Mouse (Mus musculus): Measurements from ENCODE around the gene Chchd6. TPM values are rescaled to one million over a fixed set of nuclear protein-coding genes. Genes with fewer than 3 reads are reported as not detected.

The Chchd6 gene
- polyA plus RNA-seq, 1 experiment from 2014 or later, result 91.3 TPM

- Histone ChIP-seq H3K4me1 (peaks cover 14% of the 10 kb centered on the region; the same call in 1 of the 2 replicates), H3K27me3 (ENCODE audit: poor library complexity, severe bottlenecking) (no peaks in the 10 kb centered on the region), H3K36me3 (replicated peaks) (no peaks in the 10 kb centered on the region), H3K4me3 (no peak overlapping the region), H3K27ac (no peak overlapping the region), H3K9me3 (no peaks in the 10 kb centered on the region)
- 91% methylated on average over 2 of the region's 2 CpGs for WGBS
- DNase-seq (ENCODE audit: extremely low spot score, low spot score), result no peak
These were observed 191.9 kb downstream of the Chchd6 start for GRCm38 (mm10) chr6:89403257-89404225.

- WGBS, result 81% methylated on average over 2 of the region's 2 CpGs
These were observed 193.0 kb downstream of the Chchd6 start for GRCm38 (mm10) chr6:89402406-89402805.

GRCm38 (mm10) chr6:89399564-89399963 is 195.9 kb downstream of the Chchd6 start:
- WGBS, result 93% methylated on average over 1 of the region's 1 CpGs
- no peak overlapping the region for H3K4me3 ChIP-seq
- no peak for DNase-seq (ENCODE audit: extremely low spot score, low spot score)

More at GRCm38 (mm10) chr6:89402406-89402805, 193.0 kb downstream of the Chchd6 start:
- Histone ChIP-seq H3K4me1 (peaks cover 8% of the 10 kb centered on the region; the same call in 1 of the 2 replicates), H3K4me3 (no peak overlapping the region), H3K9me3 (no peaks in the 10 kb centered on the region), H3K27me3 (ENCODE audit: poor library complexity, severe bottlenecking) (no peaks in the 10 kb centered on the region), H3K36me3 (replicated peaks) (no peaks in the 10 kb centered on the region), H3K27ac (no peak overlapping the region)
- DNase-seq (ENCODE audit: extremely low spot score, low spot score), result no peak

GRCm38 (mm10) chr6:89397919-89398318 is 197.5 kb downstream of the Chchd6 start:
- Histone ChIP-seq H3K27ac (no peak overlapping the region), H3K4me1 (0 out of 2 replicates have a peak, but pooled peaks cover 5% of the 10 kb centered on the region), H3K36me3 (replicated peaks) (no peaks in the 10 kb centered on the region), H3K9me3 (no peaks in the 10 kb centered on the region), H3K4me3 (no peak overlapping the region), H3K27me3 (ENCODE audit: poor library complexity, severe bottlenecking) (no peaks in the 10 kb centered on the region)
- no peak for DNase-seq (ENCODE audit: extremely low spot score, low spot score)
- 90% methylated on average over 4 of the region's 4 CpGs for WGBS

More at GRCm38 (mm10) chr6:89399564-89399963, 195.9 kb downstream of the Chchd6 start:
- Histone ChIP-seq H3K4me1 (0 out of 2 replicates have a peak, but pooled peaks cover 5% of the 10 kb centered on the region), H3K27ac (no peak overlapping the region), H3K9me3 (no peaks in the 10 kb centered on the region), H3K36me3 (replicated peaks) (no peaks in the 10 kb centered on the region), H3K27me3 (ENCODE audit: poor library complexity, severe bottlenecking) (no peaks in the 10 kb centered on the region)

- Histone ChIP-seq H3K9me3 (no peaks in the 10 kb centered on the region), H3K36me3 (replicated peaks) (no peaks in the 10 kb centered on the region), H3K4me3 (no peak overlapping the region), H3K27me3 (ENCODE audit: poor library complexity, severe bottlenecking) (no peaks in the 10 kb centered on the region), H3K27ac (no peak overlapping the region), H3K4me1 (no peaks in the 10 kb centered on the region)
- 88% methylated on average over 2 of the region's 2 CpGs for WGBS
- no peak for DNase-seq (ENCODE audit: extremely low spot score, low spot score)
These were observed 201.6 kb downstream of the Chchd6 start for GRCm38 (mm10) chr6:89393820-89394219.

GRCm38 (mm10) chr6:89392213-89392612 is 203.2 kb downstream of the Chchd6 start:
- H3K4me3 ChIP-seq, result no peak overlapping the region
- no peaks in the 10 kb centered on the region for H3K9me3 ChIP-seq
- WGBS, result 95% methylated on average over 2 of the region's 2 CpGs
- H3K36me3 ChIP-seq (replicated peaks), result no peaks in the 10 kb centered on the region
- H3K27ac ChIP-seq, result no peak overlapping the region
- no peak for DNase-seq (ENCODE audit: extremely low spot score, low spot score)
- H3K27me3 ChIP-seq (ENCODE audit: poor library complexity, severe bottlenecking), result no peaks in the 10 kb centered on the region
- no peaks in the 10 kb centered on the region for H3K4me1 ChIP-seq

- DNase-seq (ENCODE audit: extremely low spot score, low spot score), result no peak
- Histone ChIP-seq H3K36me3 (replicated peaks) (no peaks in the 10 kb centered on the region), H3K9me3 (no peaks in the 10 kb centered on the region), H3K27me3 (ENCODE audit: poor library complexity, severe bottlenecking) (no peaks in the 10 kb centered on the region), H3K4me3 (no peak overlapping the region), H3K27ac (no peak overlapping the region), H3K4me1 (no peaks in the 10 kb centered on the region)
- WGBS, result 87% methylated on average over 7 of the region's 7 CpGs
These were observed 205.7 kb downstream of the Chchd6 start for GRCm38 (mm10) chr6:89389771-89390170.

- no peak for DNase-seq (ENCODE audit: extremely low spot score, low spot score)
- WGBS, result 86% methylated on average over 1 of the region's 1 CpGs
- H3K4me3 ChIP-seq, result no peak overlapping the region
- H3K27me3 ChIP-seq (ENCODE audit: poor library complexity, severe bottlenecking), result peaks cover 7% of the 10 kb centered on the region; the same call in 1 of the 2 replicates
- H3K36me3 ChIP-seq (replicated peaks), result no peaks in the 10 kb centered on the region
- peaks cover 10% of the 10 kb centered on the region for H3K4me1 ChIP-seq
- H3K9me3 ChIP-seq, result no peaks in the 10 kb centered on the region
- no peak overlapping the region for H3K27ac ChIP-seq
These were observed 208.5 kb downstream of the Chchd6 start for GRCm38 (mm10) chr6:89386956-89387355.

- H3K36me3 ChIP-seq (replicated peaks), result no peaks in the 10 kb centered on the region
- no peaks in the 10 kb centered on the region for H3K9me3 ChIP-seq
These were observed 210.8 kb downstream of the Chchd6 start for GRCm38 (mm10) chr6:89384699-89385098.

GRCm38 (mm10) chr6:89381851-89382250 is 213.6 kb downstream of the Chchd6 start:
- Histone ChIP-seq H3K4me1 (peaks cover 29% of the 10 kb centered on the region), H3K36me3 (replicated peaks) (no peaks in the 10 kb centered on the region), H3K27me3 (ENCODE audit: poor library complexity, severe bottlenecking) (peaks cover 15% of the 10 kb centered on the region; the same call in 1 of the 2 replicates), H3K4me3 (no peak overlapping the region), H3K9me3 (no peaks in the 10 kb centered on the region), H3K27ac (peak overlapping the region; percentile 67)
- 12% methylated on average over 5 of the region's 5 CpGs for WGBS
- no peak for DNase-seq (ENCODE audit: extremely low spot score, low spot score)

More at GRCm38 (mm10) chr6:89384699-89385098, 210.8 kb downstream of the Chchd6 start:
- peaks cover 7% of the 10 kb centered on the region; the same call in 1 of the 2 replicates for H3K27me3 ChIP-seq (ENCODE audit: poor library complexity, severe bottlenecking)
- H3K27ac ChIP-seq, result no peak overlapping the region
- no peak for DNase-seq (ENCODE audit: extremely low spot score, low spot score)
- peaks cover 29% of the 10 kb centered on the region for H3K4me1 ChIP-seq
- H3K4me3 ChIP-seq, result no peak overlapping the region
- WGBS, result 84% methylated on average over 2 of the region's 2 CpGs

- Histone ChIP-seq H3K4me3 (no peak overlapping the region), H3K27me3 (ENCODE audit: poor library complexity, severe bottlenecking) (peaks cover 15% of the 10 kb centered on the region; the same call in 1 of the 2 replicates), H3K36me3 (replicated peaks) (no peaks in the 10 kb centered on the region), H3K9me3 (no peaks in the 10 kb centered on the region), H3K4me1 (peaks cover 29% of the 10 kb centered on the region), H3K27ac (peak overlapping the region; percentile 67; the same call in 1 of the 2 replicates)
- DNase-seq (ENCODE audit: extremely low spot score, low spot score), result no peak
- WGBS, result 43% methylated on average over 3 of the region's 3 CpGs
These were observed 214.3 kb downstream of the Chchd6 start for GRCm38 (mm10) chr6:89381172-89381571.

GRCm38 (mm10) chr6:89380751-89381150 is 214.7 kb downstream of the Chchd6 start:
- Histone ChIP-seq H3K4me3 (no peak overlapping the region), H3K9me3 (no peaks in the 10 kb centered on the region), H3K27ac (peak overlapping the region; percentile 67; the same call in 1 of the 2 replicates), H3K36me3 (replicated peaks) (no peaks in the 10 kb centered on the region), H3K4me1 (peaks cover 29% of the 10 kb centered on the region), H3K27me3 (ENCODE audit: poor library complexity, severe bottlenecking) (peaks cover 15% of the 10 kb centered on the region; the same call in 1 of the 2 replicates)
- 11% methylated on average over 3 of the region's 3 CpGs for WGBS
- no peak for DNase-seq (ENCODE audit: extremely low spot score, low spot score)

- no peaks in the 10 kb centered on the region for H3K36me3 ChIP-seq (replicated peaks)
- H3K4me1 ChIP-seq, result peaks cover 29% of the 10 kb centered on the region
- peaks cover 8% of the 10 kb centered on the region; the same call in 1 of the 2 replicates for H3K27me3 ChIP-seq (ENCODE audit: poor library complexity, severe bottlenecking)
- no peak overlapping the region for H3K4me3 ChIP-seq
- DNase-seq (ENCODE audit: extremely low spot score, low spot score), result no peak
- no peaks in the 10 kb centered on the region for H3K9me3 ChIP-seq
- H3K27ac ChIP-seq, result no peak overlapping the region
- WGBS, result 65% methylated on average over 2 of the region's 2 CpGs
These were observed 217.2 kb downstream of the Chchd6 start for GRCm38 (mm10) chr6:89378264-89378663.

Measured in forebrain, embryonic 10.5 days (tissue).